Mouse (Mus musculus): Measurements from ENCODE around the gene Prc1. TPM values are rescaled to one million over a fixed set of nuclear protein-coding genes. Genes with fewer than 3 reads are reported as not detected.
A peak's percentile ranks its signal among the peaks of the same experiment; 100 is the strongest.

The Prc1 gene
- under 1 TPM; 0.45 to 0.48 TPM for total RNA-seq (2021)
- long read RNA-seq, partial matches to known transcripts, result 0 of 1 reads
- long read RNA-seq, other reads (novel, unspliced or antisense), result 0 of 1 reads

DNA sequence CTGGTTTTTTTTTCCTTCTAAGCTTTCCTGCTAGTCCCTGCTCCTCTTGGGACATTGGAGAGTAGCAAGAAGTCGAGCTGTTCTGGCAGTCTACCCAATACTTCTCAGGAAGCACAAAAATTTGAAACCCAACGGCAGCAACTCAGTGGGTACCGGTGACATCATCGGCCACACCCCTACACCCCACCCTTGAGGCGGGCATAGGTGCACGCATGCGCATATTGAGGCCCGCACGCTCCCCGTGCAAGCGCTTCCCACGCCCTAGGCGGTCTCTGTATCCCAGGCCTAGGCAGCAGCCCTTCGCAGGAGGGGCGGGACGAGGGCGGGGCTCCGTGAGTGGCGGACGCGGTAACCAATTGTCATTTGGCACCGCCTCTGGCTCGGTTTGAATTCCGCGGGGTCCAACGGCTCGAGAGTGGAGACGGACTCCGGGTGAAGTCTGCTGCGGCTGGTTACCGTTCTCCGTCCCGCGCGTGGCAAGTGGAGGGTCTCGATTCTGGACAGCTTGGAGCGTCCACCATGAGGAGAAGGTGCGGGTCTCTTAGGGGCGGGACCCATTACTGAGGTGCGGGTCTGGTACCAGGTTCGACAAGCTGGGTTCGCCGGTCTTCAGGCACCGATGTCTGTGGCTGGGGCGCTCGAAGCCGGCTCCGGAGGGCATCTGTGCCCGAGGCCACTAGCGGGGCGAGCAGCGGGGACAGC lies at the start of gene Prc1:
Gene Prc1 (plus strand): TSS at position 389 of the 702 bp plus-strand sequence.
- DNase-seq (ENCODE audit: low spot score in 2 of 2), result peak; percentile 98 to 99

DNA sequence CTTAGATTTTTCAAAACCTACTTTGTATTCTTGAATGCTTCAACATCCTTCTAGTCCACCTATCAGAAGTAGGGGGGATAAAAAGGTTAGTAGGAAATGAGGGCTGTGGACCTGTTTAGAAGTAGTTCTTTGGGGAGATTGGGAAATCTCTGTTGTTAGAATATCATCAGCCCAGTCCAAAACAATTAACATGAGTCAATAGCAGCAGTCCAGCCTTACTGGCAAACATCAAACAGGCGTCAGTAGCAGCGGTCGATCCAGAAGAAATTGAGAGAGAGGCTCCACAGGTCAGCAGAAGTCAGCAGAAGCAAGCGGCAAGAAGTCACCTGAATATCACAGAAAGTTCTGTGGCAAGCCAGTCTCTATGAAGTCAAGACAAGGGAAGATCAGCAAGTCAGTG lies 49.4 kb upstream of the Prc1 start:
- DNase-seq (ENCODE audit: low spot score in 2 of 2), result no peak

DNA sequence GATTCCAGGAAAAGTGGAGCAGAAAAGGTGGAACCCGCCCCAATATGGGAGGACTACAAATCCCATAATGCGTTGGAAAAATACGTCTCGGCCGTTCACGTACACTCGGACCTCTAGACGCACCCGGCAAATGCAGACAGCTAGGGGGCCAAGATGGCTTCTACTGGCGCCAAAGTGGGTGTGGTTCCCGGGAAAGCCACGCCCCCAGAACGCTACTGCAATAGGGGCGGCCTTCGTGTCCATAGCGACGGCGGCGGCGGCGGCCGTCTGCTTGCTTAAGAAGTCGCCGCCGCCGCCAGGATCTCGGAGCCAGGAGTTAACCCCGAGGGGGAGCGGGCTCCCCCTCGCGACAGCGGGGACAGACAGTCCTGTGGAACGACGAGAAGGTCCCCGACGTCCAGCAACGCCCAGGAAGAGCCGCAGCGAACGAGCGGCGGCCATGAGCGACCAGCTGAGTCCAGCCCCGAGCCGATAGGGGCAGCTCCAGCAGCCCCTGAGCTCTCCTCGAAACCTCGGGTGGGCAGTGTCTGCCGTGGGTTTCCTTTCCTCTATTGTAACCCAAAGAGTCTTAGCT lies 48.0 kb upstream of the Prc1 start, which contains the start of gene Ttll13:
Gene Ttll13 (plus strand): TSS at position 229 of the 574 bp plus-strand sequence.
- DNase-seq (ENCODE audit: low spot score in 2 of 2), result peak; percentile 94 to 98

DNA sequence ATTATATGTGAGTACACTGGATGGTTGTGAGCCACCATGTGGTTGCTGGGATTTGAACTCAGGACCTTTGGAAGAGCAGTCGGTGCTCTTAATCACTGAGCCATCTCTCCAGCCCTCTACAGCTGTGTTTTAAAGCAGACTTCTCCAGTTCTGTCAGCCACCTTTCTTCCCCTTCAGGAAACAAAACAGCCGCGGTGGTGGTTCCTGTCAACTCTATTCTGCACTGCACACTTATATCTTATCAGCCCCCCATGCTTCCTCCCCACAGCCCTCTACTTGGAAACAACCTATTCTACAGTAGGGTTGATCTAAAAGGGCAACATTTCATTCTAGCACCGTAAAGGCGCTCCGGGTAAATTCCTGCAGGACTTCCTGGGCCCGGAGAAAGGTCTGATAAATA lies 47.4 kb upstream of the Prc1 start:
- DNase-seq (ENCODE audit: low spot score in 2 of 2), result no peak

DNA sequence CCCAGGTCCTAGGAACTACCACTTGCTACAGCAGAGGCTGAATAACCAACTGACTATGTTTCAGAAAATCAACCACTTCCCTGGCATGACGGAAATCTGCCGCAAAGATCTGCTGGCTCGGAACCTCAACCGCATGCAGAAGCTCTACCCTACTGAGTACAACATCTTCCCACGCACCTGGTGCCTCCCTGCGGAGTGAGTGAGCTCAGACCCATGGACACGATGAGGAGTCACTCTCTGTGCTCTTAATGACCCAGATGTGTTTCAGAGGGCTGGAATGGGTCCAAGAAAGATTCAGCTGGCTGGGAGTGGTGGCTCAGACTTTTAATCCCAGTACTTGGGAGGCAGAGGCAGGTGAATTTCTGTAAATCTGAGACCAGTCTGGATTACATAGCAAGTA lies 41.8 kb upstream of the Prc1 start:
- DNase-seq (ENCODE audit: low spot score in 2 of 2), result no peak

DNA sequence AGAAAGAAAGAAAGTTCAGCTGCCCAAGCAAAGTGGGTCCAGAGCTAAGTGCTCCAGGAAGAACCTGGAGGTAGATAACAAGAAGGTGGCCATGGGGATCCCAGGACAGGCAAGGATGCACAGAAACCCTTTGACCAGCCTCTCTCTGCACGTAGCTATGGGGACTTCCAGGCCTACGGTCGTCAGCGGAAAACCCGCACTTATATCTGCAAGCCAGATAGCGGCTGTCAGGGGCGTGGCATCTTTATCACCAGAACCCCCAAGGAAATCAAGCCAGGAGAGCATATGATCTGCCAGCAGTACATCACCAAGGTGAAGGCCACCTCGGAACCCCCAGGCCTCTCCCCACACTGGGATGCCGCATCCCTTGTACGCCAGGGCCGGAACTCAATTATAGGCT lies 41.4 kb upstream of the Prc1 start:
- DNase-seq (ENCODE audit: low spot score in 2 of 2), result no peak

DNA sequence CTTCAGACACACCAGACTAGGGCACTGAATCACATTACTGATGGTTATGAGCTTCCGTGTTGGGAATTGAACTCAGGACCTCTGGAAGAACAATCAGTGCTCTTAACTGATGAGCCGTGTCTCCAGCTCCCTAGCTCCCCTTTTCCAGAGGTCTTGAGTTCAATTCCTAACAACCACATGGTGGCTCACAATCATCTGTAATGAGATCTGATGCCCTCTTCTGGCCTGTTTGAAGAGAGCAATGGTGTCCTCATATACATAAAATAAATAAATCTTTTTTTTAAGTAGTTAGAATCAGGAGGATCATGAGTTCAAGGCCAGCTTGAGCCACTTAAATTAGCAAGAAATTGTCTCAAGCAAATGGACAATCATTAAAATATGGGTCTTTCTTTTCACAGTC lies 38.3 kb upstream of the Prc1 start:
- no peak for DNase-seq (ENCODE audit: low spot score in 2 of 2)

DNA sequence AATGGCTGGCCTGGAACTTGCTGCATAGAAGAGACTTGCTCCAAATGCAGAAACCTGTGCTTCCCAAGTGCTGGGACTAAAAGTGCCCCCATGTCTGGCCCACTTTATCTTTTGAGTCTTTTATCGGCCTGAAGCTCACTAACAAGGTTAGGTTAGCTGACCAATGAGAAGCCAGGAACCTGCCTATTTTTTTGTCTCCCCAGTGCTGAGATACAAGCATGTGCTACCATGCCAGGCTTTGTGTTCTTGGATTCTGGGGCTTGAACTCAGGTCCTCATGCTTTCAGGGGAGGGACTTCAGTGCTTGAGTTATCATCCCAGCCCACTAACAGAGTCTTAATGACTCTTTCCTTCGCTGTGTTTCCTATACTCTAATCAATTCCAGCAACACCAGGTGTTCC lies 36.5 kb upstream of the Prc1 start:
- DNase-seq (ENCODE audit: low spot score in 2 of 2), result no peak

DNA sequence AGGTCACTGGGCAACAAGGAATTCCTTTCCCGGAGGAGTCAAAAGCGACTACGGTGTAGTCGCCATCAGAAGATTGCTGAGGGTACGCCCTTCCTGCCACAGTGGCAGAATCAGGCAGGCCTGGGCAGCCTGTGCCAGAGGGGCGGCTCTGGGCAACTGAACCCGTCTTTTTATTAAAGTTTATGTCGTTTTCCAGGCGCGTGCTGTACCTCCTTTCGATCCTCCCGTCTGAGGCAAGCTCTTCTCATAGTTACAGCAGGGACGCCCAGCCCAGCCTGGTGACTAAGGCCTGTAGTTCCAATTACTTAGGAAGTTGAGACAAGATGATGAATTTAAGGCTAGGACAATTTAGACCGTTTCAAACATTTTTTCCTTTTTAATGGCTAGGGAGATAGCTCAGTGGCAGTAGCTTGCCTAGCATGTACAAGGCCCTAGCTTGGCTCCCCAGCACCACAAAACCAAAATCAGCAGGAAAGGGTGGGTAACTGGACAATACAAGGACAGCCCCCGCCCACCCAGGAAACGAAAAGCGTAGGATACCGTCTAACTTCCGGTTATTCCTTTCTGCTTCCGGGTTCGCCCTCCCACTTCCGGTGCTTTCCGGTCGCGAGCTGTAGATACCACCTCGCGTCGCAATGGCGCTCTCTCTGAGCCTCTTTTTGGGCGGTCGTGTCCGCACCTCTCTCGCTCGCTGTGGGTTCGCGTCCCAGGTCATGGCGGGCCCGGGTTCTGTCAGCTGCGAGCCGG lies 33.5 kb upstream of the Prc1 start, which contains the start of gene Ngrn:
Gene Ngrn (plus strand): TSS at position 591 of the 747 bp plus-strand sequence.
- DNase-seq (ENCODE audit: low spot score in 2 of 2), result peak; percentile 76 to 89

DNA sequence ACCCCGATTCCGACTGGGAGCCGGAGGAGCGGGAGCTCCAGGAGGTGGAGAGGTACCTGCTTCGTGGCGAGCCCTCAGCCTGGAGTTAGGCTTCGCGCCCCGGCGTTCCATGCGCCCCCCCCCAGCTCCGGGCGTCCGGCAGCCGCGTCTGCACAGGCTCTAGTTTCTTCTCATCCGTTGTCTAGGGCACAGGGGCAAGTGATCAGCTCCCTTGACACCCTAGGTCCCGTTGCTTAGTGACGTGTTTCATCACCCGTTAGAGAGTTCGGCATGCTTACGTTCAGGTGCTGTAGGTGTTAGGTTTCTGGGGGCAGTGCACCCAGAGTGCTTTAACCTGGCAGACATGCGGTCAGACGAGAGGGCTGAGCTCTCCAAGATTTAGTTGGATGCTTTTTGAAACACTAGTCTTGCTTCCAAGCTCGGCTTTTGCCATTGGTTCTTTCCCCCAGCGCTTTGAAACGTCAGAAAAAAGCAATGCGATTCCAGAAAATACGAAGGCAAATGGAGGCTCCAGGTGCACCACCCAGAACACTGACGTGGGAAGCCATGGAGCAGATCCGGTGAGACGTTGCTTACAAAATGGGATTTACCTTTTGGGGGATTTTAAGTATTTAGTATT lies 32.8 kb upstream of the Prc1 start:
- DNase-seq (ENCODE audit: low spot score in 2 of 2), result peak in 1 of 2 experiments; percentile 29

DNA sequence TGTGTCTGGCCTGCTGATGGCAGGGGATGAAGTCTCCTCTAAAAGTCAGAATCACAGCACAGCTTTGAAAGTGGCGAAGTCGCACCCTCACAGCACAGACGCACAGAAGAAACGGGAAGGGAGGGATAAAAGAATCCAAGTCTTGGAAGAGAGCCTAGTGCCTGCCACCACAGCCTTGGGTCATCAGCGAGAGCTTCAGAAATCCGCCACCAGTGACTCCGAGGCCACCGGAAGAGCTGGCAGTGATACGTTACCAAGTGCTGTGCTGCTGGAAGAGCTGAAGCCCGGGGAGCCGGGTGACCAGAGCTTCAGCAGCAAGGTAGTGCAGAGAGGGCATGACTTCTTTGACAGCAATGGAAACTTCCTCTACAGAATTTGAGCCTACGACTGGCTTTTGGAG lies 29.6 kb upstream of the Prc1 start:
- DNase-seq (ENCODE audit: low spot score in 2 of 2), result no peak

DNA sequence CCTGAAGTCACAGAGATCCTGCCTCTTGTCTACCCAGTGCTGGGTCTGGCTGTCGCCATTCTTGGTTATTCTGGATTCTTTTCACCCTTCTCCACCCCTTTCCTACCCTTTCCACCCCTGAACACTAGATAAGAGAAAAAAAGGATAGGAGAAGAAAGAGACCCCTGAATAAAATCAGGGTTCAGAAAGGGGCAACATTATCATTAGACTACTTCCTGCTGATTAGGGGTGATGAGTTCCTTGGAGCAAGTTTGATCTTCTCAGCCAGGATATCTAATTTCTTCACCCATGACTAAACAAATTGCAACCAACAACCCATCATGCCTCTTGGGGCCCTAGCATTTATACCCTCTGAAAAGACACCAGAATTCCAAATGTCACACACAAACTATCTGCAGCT lies 26.5 kb upstream of the Prc1 start:
- DNase-seq (ENCODE audit: low spot score in 2 of 2), result no peak

DNA sequence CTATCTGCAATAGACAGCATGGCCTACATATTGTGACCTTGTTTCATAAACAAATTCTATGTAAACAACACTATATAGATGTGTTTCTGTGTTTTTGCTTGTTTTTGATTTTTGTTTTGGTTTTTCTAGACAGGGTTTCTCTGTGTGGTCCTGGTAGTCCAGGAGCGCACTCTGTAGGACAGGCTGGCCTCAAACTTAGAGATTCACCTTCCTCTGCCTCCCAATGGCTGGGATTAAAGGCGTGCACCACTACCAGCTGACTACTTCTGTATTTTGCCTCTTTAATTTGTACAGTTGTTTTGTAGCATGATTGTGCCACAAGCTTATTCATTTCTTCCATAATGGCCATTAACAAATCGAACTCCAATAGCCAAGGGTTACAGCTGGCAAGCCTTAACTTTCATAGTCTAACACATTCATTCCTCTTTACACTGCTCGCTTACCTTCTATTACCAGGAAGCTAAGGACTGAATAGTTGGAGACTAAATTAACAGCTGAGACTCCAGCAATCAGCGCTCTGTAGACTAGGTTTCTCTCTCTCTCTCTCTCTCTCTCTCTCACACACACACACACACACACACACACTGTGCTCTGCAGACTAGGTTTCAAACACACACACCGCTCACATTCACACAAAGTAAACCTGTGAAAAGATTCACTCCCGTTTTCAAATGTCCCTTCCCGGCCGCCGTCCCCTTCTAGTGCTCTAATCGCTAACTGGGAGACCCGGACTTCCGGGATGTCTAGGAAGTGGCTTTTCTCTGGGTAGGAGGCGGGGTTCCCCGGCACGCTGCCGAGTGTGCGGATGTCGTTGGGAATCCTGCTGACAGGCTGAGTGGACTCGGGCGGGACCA lies 25.1 kb upstream of the Prc1 start, which contains the start of gene Vps33b:
Gene Vps33b (plus strand): TSS at position 753 of the 854 bp plus-strand sequence.
- DNase-seq (ENCODE audit: low spot score in 2 of 2), result peak; percentile 92 to 99

DNA sequence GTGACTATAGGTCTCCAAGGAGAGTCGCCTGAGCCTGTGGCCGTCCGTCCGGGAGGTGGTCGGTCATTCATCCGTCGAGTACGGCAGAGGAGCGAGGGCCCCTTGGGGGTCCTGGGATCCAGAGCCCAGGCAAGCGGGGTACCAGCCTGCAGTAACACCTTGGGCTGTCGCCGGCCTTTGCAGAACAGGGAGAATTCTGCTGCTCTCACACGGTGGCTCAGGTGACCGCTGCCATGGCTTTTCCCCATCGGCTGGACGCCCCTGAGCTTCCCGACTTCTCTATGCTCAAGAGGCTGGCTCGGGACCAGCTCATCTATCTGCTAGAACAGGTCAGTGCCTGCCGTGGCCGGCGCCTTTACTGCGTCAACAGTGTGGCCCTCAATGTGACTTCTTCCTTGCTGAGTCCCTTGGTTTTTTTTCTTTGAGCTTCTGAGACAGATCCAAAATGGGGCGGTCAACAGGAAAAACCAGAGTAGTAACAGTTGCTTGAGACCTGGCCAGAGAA lies 24.4 kb upstream of the Prc1 start:
- no peak for DNase-seq (ENCODE audit: low spot score in 2 of 2)

DNA sequence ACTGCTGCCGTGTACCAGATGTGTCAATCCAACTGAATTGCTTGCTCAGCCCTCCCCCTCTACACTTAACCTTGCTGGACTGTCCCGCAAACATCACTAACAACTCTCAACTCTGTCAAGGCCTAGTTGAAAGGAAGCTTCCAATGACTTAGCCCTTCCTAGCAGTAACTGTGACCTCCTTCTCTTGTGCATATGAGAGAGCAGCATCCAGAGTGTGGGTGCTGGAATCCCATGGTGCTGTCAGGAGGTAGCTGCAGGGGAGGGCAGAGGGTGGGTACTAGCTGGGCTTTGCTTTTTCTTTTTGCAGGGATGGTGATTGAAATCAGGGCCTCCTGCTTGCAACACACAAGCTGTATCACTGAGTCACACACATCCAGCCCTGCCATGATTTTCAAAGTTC lies 20.8 kb upstream of the Prc1 start:
- no peak for DNase-seq (ENCODE audit: low spot score in 2 of 2)

DNA sequence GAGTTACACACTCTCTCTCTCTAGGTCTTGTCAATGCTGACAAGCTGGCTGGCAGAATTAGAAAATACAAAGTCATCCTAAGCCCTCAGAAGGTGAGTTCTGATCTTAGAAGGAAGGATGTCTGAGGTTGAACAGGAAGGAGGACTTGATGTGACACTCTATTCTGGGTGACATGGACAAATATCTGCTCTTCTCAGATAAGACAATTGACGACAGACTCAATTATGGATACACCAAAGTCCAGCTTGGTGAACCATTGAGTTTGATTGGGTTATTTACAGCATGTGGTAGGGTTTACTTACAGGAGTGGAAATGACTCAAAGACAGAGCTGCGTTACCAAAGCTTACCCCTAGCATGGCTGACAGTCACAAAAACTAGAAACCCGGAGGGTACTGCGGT lies 17.9 kb upstream of the Prc1 start:
- DNase-seq (ENCODE audit: low spot score in 2 of 2), result no peak

DNA sequence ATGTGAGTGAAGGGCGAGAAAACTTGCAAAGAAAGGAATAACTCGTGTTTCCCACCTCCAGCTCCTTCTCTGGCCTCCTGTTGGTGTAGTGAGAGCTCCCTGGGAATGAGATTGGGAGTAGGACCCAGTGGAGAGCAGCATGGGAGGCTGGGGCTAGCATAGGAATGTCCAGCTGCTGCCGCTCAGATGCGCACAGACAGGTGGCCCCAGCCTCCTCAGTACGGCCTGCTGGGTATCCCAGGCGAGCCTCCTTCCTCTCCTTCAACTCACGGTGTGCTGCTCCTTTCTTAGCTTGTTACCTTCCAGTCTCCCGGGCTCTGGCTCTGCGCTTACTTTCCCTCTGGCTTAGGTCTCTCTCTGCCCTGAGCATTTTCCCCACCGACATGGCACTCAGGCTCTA lies 14.2 kb upstream of the Prc1 start:
- no peak for DNase-seq (ENCODE audit: low spot score in 2 of 2)

DNA sequence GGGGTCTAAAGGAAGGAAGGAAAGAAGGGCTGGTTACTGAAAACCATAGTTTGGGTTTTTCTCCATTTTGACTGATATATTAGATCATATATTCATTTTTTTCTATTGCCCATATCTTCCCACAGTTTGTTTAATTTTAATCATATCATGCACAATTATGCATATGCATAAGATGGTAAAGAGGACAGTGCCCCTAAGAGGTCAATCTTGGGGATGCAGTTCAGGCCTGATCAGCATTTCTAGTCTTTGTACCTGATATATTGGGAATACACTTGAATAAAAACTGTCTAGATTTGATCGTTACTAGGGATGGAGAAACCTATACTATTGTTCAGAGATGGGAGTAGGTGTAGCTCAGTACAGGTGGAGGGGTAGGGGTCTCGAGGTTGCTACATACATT lies 13.3 kb upstream of the Prc1 start:
- no peak for DNase-seq (ENCODE audit: low spot score in 2 of 2)

DNA sequence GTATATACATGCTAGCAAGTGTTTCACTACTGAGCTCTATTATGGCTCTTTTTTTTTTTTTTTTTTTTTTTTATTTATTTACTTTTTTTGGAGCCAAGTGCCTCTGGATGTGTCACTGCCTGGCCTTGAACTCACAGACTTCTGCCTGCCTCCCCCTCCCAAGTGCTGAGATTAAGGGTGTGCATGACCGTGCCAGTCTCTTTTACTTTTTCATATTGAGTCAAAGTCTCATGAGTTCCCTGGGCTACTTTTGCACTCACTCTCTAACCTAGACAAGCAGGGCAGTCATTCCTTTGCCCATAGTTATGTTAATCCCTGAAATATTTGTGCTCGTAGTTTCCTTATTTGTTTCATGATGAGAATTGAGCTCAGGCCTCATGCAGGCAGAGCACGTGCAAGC lies 12.6 kb upstream of the Prc1 start:
- no peak for DNase-seq (ENCODE audit: low spot score in 2 of 2)

DNA sequence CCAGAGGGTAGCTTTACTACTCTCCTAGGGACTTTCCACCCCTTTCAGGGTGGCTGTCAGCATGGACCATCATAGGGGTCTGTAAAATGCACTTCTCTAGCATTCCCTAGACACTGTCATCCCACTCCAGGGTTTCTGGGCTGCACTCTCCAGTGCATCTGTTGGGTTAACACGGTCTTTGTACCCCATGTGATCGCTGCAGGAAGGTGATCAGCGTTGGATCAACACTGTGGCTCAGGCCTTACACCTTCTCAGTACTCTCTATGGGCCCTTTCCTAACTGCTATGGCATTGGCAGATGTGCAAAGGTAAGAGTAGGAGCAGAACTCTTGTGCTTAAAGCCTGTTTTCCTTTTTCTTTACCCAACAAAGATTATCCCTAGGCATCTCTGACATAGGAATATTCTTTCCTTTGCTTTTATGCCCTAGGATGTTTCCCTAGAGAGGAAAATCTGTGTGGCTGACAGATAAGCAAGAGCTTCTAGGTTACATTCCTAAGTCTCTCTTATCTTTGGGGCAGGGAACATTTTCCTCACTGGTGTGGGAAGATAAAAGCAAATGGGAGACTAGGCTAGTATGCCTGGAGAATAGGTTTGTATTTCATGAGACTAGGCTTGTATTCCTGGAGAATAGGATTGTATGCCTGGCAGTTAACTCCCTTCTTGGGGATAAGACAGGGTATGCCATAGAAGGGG lies 10.9 kb upstream of the Prc1 start:
- no peak for DNase-seq (ENCODE audit: low spot score in 2 of 2)
